Mouse (Mus musculus): ENCODE results near the gene Hip1r. TPM values are rescaled to one million over a fixed set of nuclear protein-coding genes. Genes with fewer than 3 reads are reported as not detected.

Hip1r gene
- polyA plus RNA-seq, 1 experiment from 2014 or later: 4.4 TPM

- no peak overlapping the region for H3K4me3 ChIP-seq (ENCODE audit: low read depth, low read length)
- H3K27ac ChIP-seq (ENCODE audit: low read depth, low read length): no peak overlapping the region
- H3K4me1 ChIP-seq (ENCODE audit: control insufficient read depth, insufficient read depth, low read length): no peaks in the 10 kb centered on the region
- no peak for ATAC-seq (ENCODE audit: insufficient read depth, low FRiP score, low TSS enrichment)
- H3K27me3 ChIP-seq (ENCODE audit: control insufficient read depth, insufficient read depth, low read length): no peaks in the 10 kb centered on the region
- WGBS: 86% methylated on average over 5 of the region's 5 CpGs
- H3K9me3 ChIP-seq (ENCODE audit: control insufficient read depth, low read length): no peaks in the 10 kb centered on the region
- no peak overlapping the region for H3K9ac ChIP-seq (ENCODE audit: low read length)
- no peak for DNase-seq (ENCODE audit: low spot score)
- no peaks in the 10 kb centered on the region for H3K36me3 ChIP-seq (ENCODE audit: control insufficient read depth, insufficient read depth, low read length)
- no peak overlapping the region for H3K4me2 ChIP-seq (ENCODE audit: low read depth)
These were observed 34.9 kb upstream of the Hip1r start for GRCm38 (mm10) chr5:123938479-123938878.

GRCm38 (mm10) chr5:123946546-123946945 is 26.9 kb upstream of the Hip1r start:
- H3K4me3 ChIP-seq (ENCODE audit: low read depth, low read length): no peak overlapping the region
- WGBS: 81% methylated on average over 4 of the region's 4 CpGs

GRCm38 (mm10) chr5:123947041-123947761 is 26.2 kb upstream of the Hip1r start:
- Histone ChIP-seq H3K9ac (ENCODE audit: low read length) (no peak overlapping the region), H3K4me1 (ENCODE audit: control insufficient read depth, insufficient read depth, low read length) (no peaks in the 10 kb centered on the region), H3K27me3 (ENCODE audit: control insufficient read depth, insufficient read depth, low read length) (no peaks in the 10 kb centered on the region), H3K4me2 (ENCODE audit: low read depth) (no peak overlapping the region), H3K27ac (ENCODE audit: low read depth, low read length) (no peak overlapping the region), H3K4me3 (ENCODE audit: low read depth, low read length) (no peak overlapping the region), H3K36me3 (ENCODE audit: control insufficient read depth, insufficient read depth, low read length) (no peaks in the 10 kb centered on the region), H3K9me3 (ENCODE audit: control insufficient read depth, low read length) (no peaks in the 10 kb centered on the region)
- ATAC-seq (ENCODE audit: insufficient read depth, low FRiP score, low TSS enrichment): no peak
- 58% methylated on average over 7 of the region's 7 CpGs for WGBS
- no peak for DNase-seq (ENCODE audit: low spot score)

More at GRCm38 (mm10) chr5:123946546-123946945, 26.9 kb upstream of the Hip1r start:
- H3K36me3 ChIP-seq (ENCODE audit: control insufficient read depth, insufficient read depth, low read length): no peaks in the 10 kb centered on the region
- no peaks in the 10 kb centered on the region for H3K27me3 ChIP-seq (ENCODE audit: control insufficient read depth, insufficient read depth, low read length)
- no peaks in the 10 kb centered on the region for H3K4me1 ChIP-seq (ENCODE audit: control insufficient read depth, insufficient read depth, low read length)
- no peaks in the 10 kb centered on the region for H3K9me3 ChIP-seq (ENCODE audit: control insufficient read depth, low read length)
- H3K4me2 ChIP-seq (ENCODE audit: low read depth): no peak overlapping the region
- no peak overlapping the region for H3K9ac ChIP-seq (ENCODE audit: low read length)
- H3K27ac ChIP-seq (ENCODE audit: low read depth, low read length): no peak overlapping the region
- DNase-seq (ENCODE audit: low spot score): no peak
- ATAC-seq (ENCODE audit: insufficient read depth, low FRiP score, low TSS enrichment): no peak

GRCm38 (mm10) chr5:123952365-123953045 is 20.9 kb upstream of the Hip1r start:
- 59% methylated on average over 5 of the region's 5 CpGs for WGBS
- Histone ChIP-seq H3K27me3 (ENCODE audit: control insufficient read depth, insufficient read depth, low read length) (no peaks in the 10 kb centered on the region), H3K27ac (ENCODE audit: low read depth, low read length) (no peak overlapping the region), H3K9me3 (ENCODE audit: control insufficient read depth, low read length) (no peaks in the 10 kb centered on the region), H3K4me1 (ENCODE audit: control insufficient read depth, insufficient read depth, low read length) (no peaks in the 10 kb centered on the region), H3K4me2 (ENCODE audit: low read depth) (no peak overlapping the region), H3K9ac (ENCODE audit: low read length) (no peak overlapping the region), H3K4me3 (ENCODE audit: low read depth, low read length) (no peak overlapping the region), H3K36me3 (ENCODE audit: control insufficient read depth, insufficient read depth, low read length) (no peaks in the 10 kb centered on the region)
- DNase-seq (ENCODE audit: low spot score): no peak
- no peak for ATAC-seq (ENCODE audit: insufficient read depth, low FRiP score, low TSS enrichment)

GRCm38 (mm10) chr5:123957213-123957612 is 16.2 kb upstream of the Hip1r start:
- Histone ChIP-seq H3K4me2 (ENCODE audit: low read depth) (no peak overlapping the region), H3K9ac (ENCODE audit: low read length) (no peak overlapping the region), H3K27ac (ENCODE audit: low read depth, low read length) (no peak overlapping the region), H3K36me3 (ENCODE audit: control insufficient read depth, insufficient read depth, low read length) (no peaks in the 10 kb centered on the region), H3K4me3 (ENCODE audit: low read depth, low read length) (no peak overlapping the region), H3K4me1 (ENCODE audit: control insufficient read depth, insufficient read depth, low read length) (no peaks in the 10 kb centered on the region), H3K9me3 (ENCODE audit: control insufficient read depth, low read length) (no peaks in the 10 kb centered on the region), H3K27me3 (ENCODE audit: control insufficient read depth, insufficient read depth, low read length) (no peaks in the 10 kb centered on the region)
- no peak for DNase-seq (ENCODE audit: low spot score)
- ATAC-seq (ENCODE audit: insufficient read depth, low FRiP score, low TSS enrichment): no peak
- WGBS: 89% methylated on average over 8 of the region's 8 CpGs

GRCm38 (mm10) chr5:123959018-123959417 is 14.4 kb upstream of the Hip1r start:
- no peak overlapping the region for H3K9ac ChIP-seq (ENCODE audit: low read length)
- no peak overlapping the region for H3K4me3 ChIP-seq (ENCODE audit: low read depth, low read length)
- DNase-seq (ENCODE audit: low spot score): no peak
- no peaks in the 10 kb centered on the region for H3K4me1 ChIP-seq (ENCODE audit: control insufficient read depth, insufficient read depth, low read length)
- no peaks in the 10 kb centered on the region for H3K9me3 ChIP-seq (ENCODE audit: control insufficient read depth, low read length)
- no peaks in the 10 kb centered on the region for H3K27me3 ChIP-seq (ENCODE audit: control insufficient read depth, insufficient read depth, low read length)
- 71% methylated on average over 3 of the region's 3 CpGs for WGBS
- no peak for ATAC-seq (ENCODE audit: insufficient read depth, low FRiP score, low TSS enrichment)
- no peaks in the 10 kb centered on the region for H3K36me3 ChIP-seq (ENCODE audit: control insufficient read depth, insufficient read depth, low read length)
- H3K27ac ChIP-seq (ENCODE audit: low read depth, low read length): no peak overlapping the region
- H3K4me2 ChIP-seq (ENCODE audit: low read depth): no peak overlapping the region

- ATAC-seq (ENCODE audit: insufficient read depth, low FRiP score, low TSS enrichment): no peak
- no peaks in the 10 kb centered on the region for H3K27me3 ChIP-seq (ENCODE audit: control insufficient read depth, insufficient read depth, low read length)
- whole genome bisulfite sequencing: 81% methylated on average over 8 of the region's 8 CpGs
These were observed 13.3 kb upstream of the Hip1r start for GRCm38 (mm10) chr5:123960129-123960528.

GRCm38 (mm10) chr5:123961046-123961445 is 12.4 kb upstream of the Hip1r start:
- Histone ChIP-seq H3K27me3 (ENCODE audit: control insufficient read depth, insufficient read depth, low read length) (no peaks in the 10 kb centered on the region), H3K4me2 (ENCODE audit: low read depth) (no peak overlapping the region), H3K27ac (ENCODE audit: low read depth, low read length) (no peak overlapping the region), H3K4me1 (ENCODE audit: control insufficient read depth, insufficient read depth, low read length) (no peaks in the 10 kb centered on the region), H3K4me3 (ENCODE audit: low read depth, low read length) (no peak overlapping the region), H3K36me3 (ENCODE audit: control insufficient read depth, insufficient read depth, low read length) (no peaks in the 10 kb centered on the region), H3K9ac (ENCODE audit: low read length) (no peak overlapping the region), H3K9me3 (ENCODE audit: control insufficient read depth, low read length) (no peaks in the 10 kb centered on the region)
- ATAC-seq (ENCODE audit: insufficient read depth, low FRiP score, low TSS enrichment) (no peak), DNase-seq (ENCODE audit: low spot score) (no peak)
- 85% methylated on average over 12 of the region's 12 CpGs for WGBS

More at GRCm38 (mm10) chr5:123960129-123960528, 13.3 kb upstream of the Hip1r start:
- DNase-seq (ENCODE audit: low spot score): no peak
- no peaks in the 10 kb centered on the region for H3K4me1 ChIP-seq (ENCODE audit: control insufficient read depth, insufficient read depth, low read length)
- no peak overlapping the region for H3K4me2 ChIP-seq (ENCODE audit: low read depth)
- no peak overlapping the region for H3K4me3 ChIP-seq (ENCODE audit: low read depth, low read length)
- H3K9me3 ChIP-seq (ENCODE audit: control insufficient read depth, low read length): no peaks in the 10 kb centered on the region
- no peak overlapping the region for H3K27ac ChIP-seq (ENCODE audit: low read depth, low read length)
- no peaks in the 10 kb centered on the region for H3K36me3 ChIP-seq (ENCODE audit: control insufficient read depth, insufficient read depth, low read length)
- H3K9ac ChIP-seq (ENCODE audit: low read length): no peak overlapping the region

GRCm38 (mm10) chr5:123964208-123964607 is 9.2 kb upstream of the Hip1r start:
- DNase-seq (ENCODE audit: low spot score) (no peak), ATAC-seq (ENCODE audit: insufficient read depth, low FRiP score, low TSS enrichment) (no peak)
- Histone ChIP-seq H3K36me3 (ENCODE audit: control insufficient read depth, insufficient read depth, low read length) (no peaks in the 10 kb centered on the region), H3K27ac (ENCODE audit: low read depth, low read length) (no peak overlapping the region), H3K4me3 (ENCODE audit: low read depth, low read length) (no peak overlapping the region), H3K4me1 (ENCODE audit: control insufficient read depth, insufficient read depth, low read length) (no peaks in the 10 kb centered on the region), H3K9ac (ENCODE audit: low read length) (no peak overlapping the region), H3K27me3 (ENCODE audit: control insufficient read depth, insufficient read depth, low read length) (no peaks in the 10 kb centered on the region), H3K4me2 (ENCODE audit: low read depth) (no peak overlapping the region), H3K9me3 (ENCODE audit: control insufficient read depth, low read length) (no peaks in the 10 kb centered on the region)
- WGBS: 95% methylated on average over 4 of the region's 4 CpGs

All from neural tube, embryonic 11.5 days (tissue).